Mouse (Mus musculus): ENCODE measurements around the gene 0610009B22Rik.

The 0610009B22Rik gene

GRCm38 (mm10) chr11:51658291-51658690, 30.4 kb downstream of the 0610009B22Rik start:
- DNase-seq: no peak

DNA sequence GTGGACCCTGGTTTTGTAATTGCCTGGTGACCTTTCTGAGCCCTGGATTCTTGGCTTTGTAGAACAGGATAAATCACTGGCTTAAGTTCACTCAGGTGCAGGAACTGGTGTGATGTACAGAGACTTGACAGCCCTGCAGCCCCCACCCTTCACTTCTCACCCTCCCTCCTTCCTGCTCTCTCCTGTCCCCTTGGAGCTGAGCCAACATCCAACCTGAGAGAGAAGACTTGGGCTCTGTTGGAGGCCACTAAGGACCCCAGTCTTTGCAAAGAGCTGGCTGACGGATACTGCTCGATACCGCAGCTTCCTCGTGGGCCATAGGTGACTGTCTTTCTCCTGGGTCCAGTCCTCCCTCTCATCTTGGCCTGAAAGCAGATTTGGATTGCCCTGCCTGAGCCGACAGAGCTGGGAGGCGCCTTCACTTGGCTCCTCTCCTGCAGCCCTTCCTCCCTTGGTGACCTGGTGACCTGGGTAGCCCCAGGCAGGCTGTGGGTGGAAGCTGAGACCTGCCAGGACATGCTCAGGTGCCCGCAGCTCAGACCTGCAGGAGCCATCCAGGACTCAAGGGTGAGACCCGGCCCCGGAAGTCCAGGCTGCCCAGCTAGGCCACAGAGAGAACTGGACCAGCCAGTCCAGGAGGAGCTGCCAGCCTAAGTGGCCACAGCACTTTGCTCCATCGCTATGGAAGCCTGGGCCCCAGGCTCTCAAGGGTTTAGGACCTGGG, 31.7 kb downstream of the 0610009B22Rik start:
- no peak for DNase-seq

DNA sequence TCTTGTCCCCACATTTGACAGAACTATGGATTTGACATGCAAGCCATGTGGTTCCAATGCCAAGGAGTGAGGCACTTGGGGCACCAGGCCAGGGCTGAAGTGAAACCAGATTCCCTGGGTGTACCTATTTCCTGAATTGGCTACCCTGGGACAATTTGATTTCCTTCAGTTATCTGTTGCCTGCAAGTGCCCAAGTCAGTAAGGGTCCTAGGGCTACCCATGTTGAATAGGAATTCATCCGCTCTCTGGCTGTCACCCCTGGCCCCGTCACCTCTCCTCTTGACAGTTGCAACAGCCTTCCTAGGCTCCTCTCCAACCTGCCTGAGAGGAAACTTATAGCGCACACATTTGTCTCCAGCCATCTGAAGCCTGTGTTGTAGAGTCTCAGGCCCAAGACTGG, 33.8 kb downstream of the 0610009B22Rik start:
- DNase-seq: no peak

DNA sequence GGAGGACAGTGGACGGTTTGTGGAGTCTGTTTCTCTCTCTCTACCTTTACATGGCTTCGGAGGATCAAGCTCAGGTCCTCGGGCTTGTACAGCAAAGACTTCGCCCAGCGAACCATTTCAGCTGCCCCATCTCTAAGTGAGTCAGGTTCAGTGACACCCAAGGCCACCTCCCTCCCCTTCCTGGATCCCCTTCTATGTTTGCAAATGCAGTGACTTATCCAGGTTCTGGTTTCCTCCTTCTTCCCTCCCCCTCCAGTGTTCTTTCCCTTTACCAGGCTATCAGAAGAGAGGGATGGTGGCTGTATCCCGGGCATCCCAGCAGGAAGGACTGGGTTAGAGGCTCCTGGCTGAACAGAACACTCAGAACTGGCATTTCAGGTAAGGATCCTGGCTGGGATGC, 34.9 kb downstream of the 0610009B22Rik start:
- no peak for DNase-seq

GRCm38 (mm10) chr11:51652889-51653418, 35.7 kb downstream of the 0610009B22Rik start:
- no peak for DNase-seq

GRCm38 (mm10) chr11:51650691-51651515, 37.8 kb downstream of the 0610009B22Rik start, which contains the start of the genes N4bp3 and D930048N14Rik:
Gene N4bp3 (minus strand): TSS chr11:51650842.
Gene D930048N14Rik (plus strand): TSS chr11:51650954.
- peak; percentile 53 for DNase-seq

DNA sequence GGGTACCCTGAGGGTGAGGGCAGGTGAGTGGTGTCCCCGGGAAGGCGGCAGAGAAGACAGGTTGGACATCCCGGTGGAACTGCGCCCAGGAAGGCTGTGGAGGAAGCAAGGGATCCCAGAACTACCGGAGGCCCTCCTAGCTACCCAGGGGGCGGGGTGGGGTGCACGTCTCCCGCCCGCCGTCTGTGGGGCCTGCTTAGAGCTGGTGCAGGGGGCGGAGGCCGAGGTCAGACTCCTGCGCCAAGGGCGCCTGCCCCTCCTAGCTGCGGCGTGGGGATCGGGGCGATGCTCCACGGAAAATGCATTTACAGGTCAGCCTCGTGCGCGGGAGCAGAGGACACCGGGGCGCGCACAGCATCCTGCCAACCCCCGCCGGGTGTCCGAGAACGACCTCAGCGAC, 38.4 kb downstream of the 0610009B22Rik start:
- peak; percentile 48 for DNase-seq

DNA sequence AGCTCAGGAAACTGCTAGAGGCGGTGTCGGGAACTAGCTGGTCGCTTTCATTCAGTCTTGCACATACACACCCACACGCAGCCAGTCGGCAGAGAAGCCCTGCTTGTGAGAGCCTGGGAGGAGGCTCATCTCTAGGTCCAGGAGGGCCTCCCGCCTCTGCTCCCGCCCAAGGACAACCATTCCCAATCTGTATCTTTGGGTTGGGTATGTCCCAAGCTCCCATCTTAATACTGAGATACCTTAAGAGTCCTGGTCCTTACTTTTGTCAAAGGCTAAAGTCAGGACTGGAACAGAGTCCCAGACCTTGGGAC, 38.8 kb downstream of the 0610009B22Rik start:
- no peak for DNase-seq

- no peak for DNase-seq
Observed at GRCm38 (mm10) chr11:51649111-51649888, 39.4 kb downstream of the 0610009B22Rik start.

DNA sequence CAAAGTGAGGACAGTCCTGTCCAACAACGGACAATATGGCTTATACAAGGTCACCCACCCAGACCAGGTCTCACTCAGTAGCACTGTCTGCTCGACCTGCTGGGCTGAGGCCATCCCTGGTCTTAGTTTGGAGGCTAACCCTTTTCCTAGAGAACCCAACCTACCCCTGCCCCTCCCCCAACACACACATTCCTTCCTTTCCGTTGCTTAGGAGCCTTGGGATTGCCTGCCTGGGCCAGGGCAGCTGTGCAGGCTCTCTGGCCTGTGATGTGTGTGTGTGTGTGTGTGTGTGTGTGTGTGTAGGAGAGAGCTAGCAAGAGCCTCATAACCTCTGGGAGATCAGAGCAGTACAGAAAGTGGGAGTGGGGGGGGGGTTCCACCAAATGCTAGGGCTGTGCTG, 40.1 kb downstream of the 0610009B22Rik start:
- no peak for DNase-seq

DNA sequence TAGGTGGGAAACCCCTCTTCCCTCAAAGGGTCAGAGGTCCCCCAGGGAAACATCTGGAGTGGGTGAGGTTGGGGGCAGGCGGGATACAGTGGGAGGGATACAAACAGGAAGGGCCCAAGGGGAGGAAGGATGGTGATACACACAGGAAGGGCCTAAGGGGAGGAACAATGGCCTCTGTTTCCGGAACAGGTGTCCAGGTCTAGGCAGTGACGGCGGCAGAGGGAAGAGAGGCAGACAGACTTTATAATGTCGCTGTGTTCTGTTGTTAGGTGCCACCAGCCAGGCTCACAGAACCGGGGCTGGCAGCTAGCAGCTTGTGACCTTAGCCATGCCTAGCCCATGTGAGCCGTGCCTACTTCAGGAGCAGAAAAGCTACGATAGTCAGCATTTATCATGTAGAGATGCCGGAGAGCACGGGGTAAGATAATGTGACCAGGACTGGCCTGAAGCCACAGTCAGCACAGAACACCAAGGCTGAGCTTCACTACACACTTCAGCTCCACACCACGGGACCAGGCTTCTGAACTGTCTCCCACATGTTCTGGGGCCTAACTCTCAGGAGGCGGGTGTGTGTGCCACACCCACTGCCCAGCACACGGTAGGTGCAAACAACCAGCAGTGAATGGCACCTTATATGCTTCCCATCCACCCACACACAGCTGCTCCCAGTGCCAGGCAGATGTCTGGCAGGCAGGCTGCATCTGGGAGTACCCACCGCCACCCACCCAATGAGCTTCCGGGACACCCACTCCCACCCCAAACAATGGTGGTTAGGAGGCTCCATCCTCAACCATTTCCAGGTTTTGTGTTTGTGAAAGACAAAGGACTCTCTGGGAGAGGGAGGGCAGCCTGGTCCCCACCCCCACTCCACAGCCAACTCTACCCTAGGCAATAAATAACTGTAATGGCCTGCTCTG, 41.7 kb downstream of the 0610009B22Rik start:
- no peak for DNase-seq

DNA sequence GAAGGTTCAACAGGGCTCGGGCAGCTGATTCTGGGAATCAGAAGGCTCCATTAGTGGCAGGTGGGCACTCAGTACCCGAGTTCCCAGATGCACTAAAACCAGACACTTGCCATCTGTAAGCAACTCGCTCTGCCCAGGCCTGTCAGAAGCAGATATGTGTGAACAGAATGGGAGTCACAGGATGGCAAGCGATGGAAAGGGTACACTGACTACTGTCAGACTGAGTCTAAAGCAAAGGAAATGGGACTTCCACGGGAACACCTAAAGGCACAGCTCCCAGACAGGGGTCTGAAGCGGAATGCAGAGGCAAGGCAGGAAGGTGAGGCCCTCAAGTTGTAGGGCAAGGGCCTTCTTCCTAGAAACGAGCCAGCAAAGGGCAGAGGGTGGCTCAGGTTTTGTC, 42.4 kb downstream of the 0610009B22Rik start:
- no peak for DNase-seq

DNA sequence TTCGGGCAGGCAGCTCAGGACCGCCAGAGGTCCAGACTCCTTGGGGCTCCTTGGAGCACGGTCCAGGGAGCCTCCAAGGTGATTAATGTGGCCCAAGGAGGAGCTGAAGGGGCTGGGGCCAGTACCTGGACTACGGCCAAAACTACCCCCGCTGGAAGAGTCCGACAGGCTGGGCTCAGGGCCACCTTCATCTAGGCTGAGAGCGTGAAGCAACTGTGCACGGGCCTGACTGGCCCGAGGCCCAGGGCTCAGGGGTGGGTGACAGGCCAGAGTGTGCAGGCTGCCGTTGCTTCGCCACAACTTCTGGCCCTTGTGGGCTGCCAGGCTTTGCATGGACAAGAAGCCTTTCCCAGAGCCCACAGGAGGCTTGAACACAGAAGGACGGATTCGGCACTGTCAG, 43.4 kb downstream of the 0610009B22Rik start:
- DNase-seq: no peak

GRCm38 (mm10) chr11:51644217-51644616, 44.5 kb downstream of the 0610009B22Rik start:
- DNase-seq: no peak

DNA sequence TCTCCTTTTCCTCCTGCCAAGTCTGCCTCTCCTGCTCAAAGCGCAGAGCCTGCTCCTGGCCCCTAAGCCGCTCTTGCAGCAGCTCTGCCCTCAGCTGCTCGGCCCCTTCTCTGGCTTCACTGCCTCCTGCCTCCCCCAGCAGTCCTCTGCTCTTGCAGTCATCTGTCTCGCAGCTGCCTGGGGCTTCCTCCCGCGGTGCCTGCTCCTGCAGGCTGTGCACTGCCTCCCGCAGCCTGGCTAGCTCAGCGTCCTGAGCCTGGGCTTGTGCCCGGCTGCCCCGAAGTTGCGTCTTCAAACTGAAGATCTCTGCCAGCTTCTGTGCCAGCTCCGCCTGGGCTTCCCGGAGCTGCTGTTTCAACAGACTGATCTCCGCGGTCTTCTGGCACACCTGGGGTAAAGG, 44.9 kb downstream of the 0610009B22Rik start:
- DNase-seq: peak; percentile 63

DNA sequence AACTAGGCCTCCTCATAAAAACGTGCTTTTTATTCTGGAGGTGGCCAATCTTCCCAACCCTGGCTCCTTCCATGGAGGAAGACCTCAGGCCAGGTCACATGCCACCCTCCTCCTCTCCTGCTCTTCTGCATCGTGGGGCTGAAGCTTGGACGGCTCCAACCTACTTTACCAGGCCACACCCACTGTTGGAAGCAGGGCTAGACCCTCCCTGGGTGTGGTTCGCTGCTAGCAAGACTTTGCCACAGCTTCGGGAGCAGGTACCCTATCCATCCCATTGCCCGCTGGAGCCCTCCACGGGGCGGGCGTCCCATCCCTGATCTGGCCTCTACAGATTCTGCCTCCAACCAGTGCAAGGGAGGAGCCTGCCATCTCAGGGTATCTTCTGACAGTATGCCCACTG, 45.5 kb downstream of the 0610009B22Rik start:
- DNase-seq: no peak

GRCm38 (mm10) chr11:51640748-51641147, 47.9 kb downstream of the 0610009B22Rik start:
- DNase-seq: no peak

- DNase-seq: peak; percentile 3
Observed at GRCm38 (mm10) chr11:51638497-51638896, 50.2 kb downstream of the 0610009B22Rik start.

DNA sequence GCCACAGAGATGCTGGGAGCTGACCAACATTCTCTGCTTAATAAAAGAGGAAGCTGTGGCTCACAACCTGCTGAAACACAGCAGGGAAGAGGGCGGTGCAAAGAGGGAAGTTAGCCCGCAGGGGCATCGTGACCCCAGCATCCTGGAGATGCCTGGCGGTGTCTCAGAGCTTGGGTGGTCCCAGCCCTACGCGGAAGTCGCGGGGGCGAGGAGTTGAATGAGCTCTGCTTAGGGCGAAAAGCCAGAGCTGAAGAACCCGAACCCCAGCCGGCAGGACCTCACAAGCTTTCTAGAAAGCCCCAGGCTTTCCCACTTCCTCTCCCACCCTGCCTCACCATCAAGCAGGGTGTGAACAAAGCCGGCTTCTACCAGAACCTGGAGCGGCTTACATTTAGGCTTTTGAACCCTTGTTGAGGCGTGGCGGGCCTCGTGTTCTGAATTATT, 50.7 kb downstream of the 0610009B22Rik start:
- DNase-seq: peak; percentile 54

DNA sequence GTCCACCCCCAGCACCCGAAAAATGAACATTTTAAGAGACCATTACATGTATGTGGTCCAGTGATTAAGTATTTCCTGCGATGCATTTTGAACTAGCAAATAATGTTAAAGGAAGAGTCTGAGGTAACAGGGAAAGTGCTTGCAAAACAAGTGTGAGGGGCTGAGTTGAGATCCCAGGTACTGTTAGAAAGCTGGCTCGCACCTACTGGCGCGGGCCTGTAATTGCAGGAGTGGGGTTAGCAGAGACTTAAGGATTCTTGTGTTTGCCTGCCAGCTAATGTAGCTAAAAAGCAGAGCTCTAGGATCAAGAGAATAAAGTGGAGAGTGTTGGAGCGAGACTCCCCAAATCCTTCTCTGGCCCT, 52.4 kb downstream of the 0610009B22Rik start:
- DNase-seq: peak; percentile 68

- DNase-seq: peak; percentile 92
Observed at GRCm38 (mm10) chr11:51635525-51636322, 53.0 kb downstream of the 0610009B22Rik start, which contains the start of gene Rmnd5b. Gene Rmnd5b (minus strand): TSS chr11:51635896.
